Mouse (Mus musculus) intestine, postnatal 0 days (tissue): ENCODE data around the gene 1810049J17Rik. TPM values are rescaled to one million over a fixed set of nuclear protein-coding genes. Genes with fewer than 3 reads are reported as not detected.

ENCODE experiments used
- ATAC-seq: fragments of 200-750 bp; cut with Nextera tagmentation; 2 replicates; pipeline ENCODE4 v1.8.0; 2017; ENCODE audit warnings: mild to moderate bottlenecking, moderate TSS enrichment, moderate library complexity
- H3K27ac ChIP-seq: fragments of 300-500 bp; sonication (generic); 2 replicates; pipeline ENCODE4 v1.5.1; 2014; ENCODE audit warnings: mild to moderate bottlenecking, low read depth, low read length, moderate library complexity
- H3K27me3 ChIP-seq: fragments of 300-500 bp; sonication (generic); replicated peaks from 2 replicates; pipeline ENCODE4 v1.6.1; 2014; ENCODE audit warnings: low read length, mixed read lengths; ENCODE audit not compliant: control insufficient read depth, insufficient read depth
- H3K36me3 ChIP-seq: fragments of 300-500 bp; sonication (generic); 2 replicates; pipeline ENCODE4 v1.6.1; 2014; ENCODE audit warnings: mild to moderate bottlenecking, moderate library complexity; ENCODE audit not compliant: control insufficient read depth, insufficient read depth
- H3K4me1 ChIP-seq: fragments of 300-500 bp; sonication (generic); replicated peaks from 2 replicates; pipeline ENCODE4 v1.6.1; 2014; ENCODE audit warnings: antibody characterized with exemption, low read length, mixed read lengths; ENCODE audit not compliant: control insufficient read depth, insufficient read depth
- H3K4me2 ChIP-seq: fragments of 300-500 bp; sonication (generic); replicated peaks from 2 replicates; pipeline ENCODE4 v1.6.1; 2014; ENCODE audit warnings: low read depth, mild to moderate bottlenecking, moderate library complexity
- H3K4me3 ChIP-seq: fragments of 300-500 bp; sonication (generic); 2 replicates; pipeline ENCODE4 v1.5.1; 2014; ENCODE audit warnings: low read depth, low read length
- H3K9ac ChIP-seq: fragments of 300-500 bp; sonication (generic); 2 replicates; pipeline ENCODE4 v1.6.1; 2014; ENCODE audit warnings: mild to moderate bottlenecking, low read depth, low read length
- H3K9me3 ChIP-seq: fragments of 300-500 bp; sonication (generic); 2 replicates; pipeline ENCODE4 v1.6.1; 2016; ENCODE audit warnings: mixed run types; ENCODE audit not compliant: control insufficient read depth
- CTCF ChIP-seq: sonication (generic); IDR thresholded peaks from 2 replicates; pipeline ENCODE4 v1.5.1; 2016; ENCODE audit warnings: low read depth, mild to moderate bottlenecking, control low read depth, antibody characterized with exemption, moderate library complexity
- WGBS: fragments of 180-500 bp; shearing (Covaris S2); extraction: QIAGEN DNeasy Blood & Tissue Kit; methylation state at CpG from one replicate; pipeline ENCODE4 v1.1.7; 2014; 5-methylcytosine and 5-hydroxymethylcytosine counted together
- polyA plus RNA-seq: library from polyadenylated mRNA; unstranded; fragments of >200 nt; fragmentation: Nextera tagmentation; extraction: Ambion mirVana; gene quantifications from 2 replicates; pipeline ENCODE4 v1.2.1, GENCODE M21; 2015

Gene 1810049J17Rik
- polyA plus RNA-seq, 1 experiment from 2014 or later: 6.5 TPM

- H3K36me3 ChIP-seq: peaks cover 37% of the 10 kb centered on the region
- TF ChIP-seq CTCF: no peak
- WGBS: 82% methylated on average over 5 of the region's 5 CpGs
Measured at GRCm38 (mm10) chr15:12358384-12358783, 36.7 kb upstream of the 1810049J17Rik start.

GRCm38 (mm10) chr15:12357459-12357858 is 35.8 kb upstream of the 1810049J17Rik start:
- Histone ChIP-seq H3K27ac (no peak overlapping the region), H3K4me3 (no peak overlapping the region), H3K4me2 (no peak overlapping the region), H3K36me3 (peaks cover 37% of the 10 kb centered on the region), H3K9me3 (no peaks in the 10 kb centered on the region), H3K9ac (no peak overlapping the region), H3K27me3 (no peaks in the 10 kb centered on the region), H3K4me1 (no peaks in the 10 kb centered on the region; the same call in 1 of the 2 replicates)
- TF ChIP-seq CTCF: no peak
- peak; percentile 58 for ATAC-seq

More at GRCm38 (mm10) chr15:12358384-12358783, 36.7 kb upstream of the 1810049J17Rik start:
- ATAC-seq: no peak
- Histone ChIP-seq H3K9ac (no peak overlapping the region), H3K4me1 (no peaks in the 10 kb centered on the region; the same call in 1 of the 2 replicates), H3K27me3 (no peaks in the 10 kb centered on the region), H3K4me2 (no peak overlapping the region), H3K9me3 (no peaks in the 10 kb centered on the region), H3K4me3 (no peak overlapping the region), H3K27ac (no peak overlapping the region)

- Histone ChIP-seq H3K36me3 (peaks cover 40% of the 10 kb centered on the region), H3K9ac (no peak overlapping the region), H3K27ac (peak overlapping the region; percentile 57; the same call in 1 of the 2 replicates), H3K4me2 (no peak overlapping the region), H3K27me3 (no peaks in the 10 kb centered on the region), H3K4me3 (no peak overlapping the region), H3K4me1 (no peaks in the 10 kb centered on the region; the same call in 1 of the 2 replicates), H3K9me3 (no peaks in the 10 kb centered on the region)
- no peak for TF ChIP-seq CTCF
- 65% methylated on average over 7 of the region's 7 CpGs for WGBS
- no peak for ATAC-seq
Measured at GRCm38 (mm10) chr15:12355907-12356306, 34.2 kb upstream of the 1810049J17Rik start.

DNA sequence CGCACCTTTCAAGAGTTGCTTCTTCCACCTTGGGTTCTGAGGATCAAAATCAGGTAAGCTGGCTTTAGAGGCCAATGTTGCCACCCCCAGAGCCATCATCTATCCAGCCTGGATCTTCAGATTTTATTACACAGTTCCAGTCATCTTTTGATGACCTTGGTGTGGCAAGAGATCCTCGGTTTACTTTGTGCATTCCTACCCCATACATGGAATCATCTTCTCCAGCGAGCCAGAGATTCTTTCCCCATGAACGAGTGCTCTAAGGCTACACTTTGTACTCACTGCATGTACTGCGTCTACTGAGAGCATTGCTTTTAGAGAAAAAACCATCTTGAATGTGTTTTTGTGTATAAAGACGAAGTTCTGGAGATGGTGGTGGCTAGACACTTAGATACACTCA is 33.6 kb upstream of the 1810049J17Rik start:
- no peaks in the 10 kb centered on the region; the same call in 1 of the 2 replicates for H3K4me1 ChIP-seq
- no peak overlapping the region for H3K4me3 ChIP-seq
- H3K36me3 ChIP-seq: peaks cover 33% of the 10 kb centered on the region
- no peak overlapping the region for H3K4me2 ChIP-seq
- no peaks in the 10 kb centered on the region for H3K9me3 ChIP-seq
- no peak overlapping the region for H3K9ac ChIP-seq
- TF ChIP-seq CTCF: no peak
- no peaks in the 10 kb centered on the region for H3K27me3 ChIP-seq
- 70% methylated on average over 6 of the region's 6 CpGs for WGBS
- ATAC-seq: no peak
- peak overlapping the region; percentile 57; the same call in 1 of the 2 replicates for H3K27ac ChIP-seq

GRCm38 (mm10) chr15:12354281-12354810 is 32.6 kb upstream of the 1810049J17Rik start:
- H3K4me1 ChIP-seq: no peaks in the 10 kb centered on the region; the same call in 1 of the 2 replicates
- no peak for ATAC-seq
- H3K27me3 ChIP-seq: no peaks in the 10 kb centered on the region
- no peak overlapping the region for H3K4me2 ChIP-seq
- H3K4me3 ChIP-seq: no peak overlapping the region
- no peak overlapping the region for H3K9ac ChIP-seq
- no peak overlapping the region for H3K27ac ChIP-seq
- 85% methylated on average over 2 of the region's 2 CpGs for WGBS
- peaks cover 42% of the 10 kb centered on the region for H3K36me3 ChIP-seq
- H3K9me3 ChIP-seq: no peaks in the 10 kb centered on the region
- TF ChIP-seq CTCF: peak; percentile 46

GRCm38 (mm10) chr15:12351470-12351869 is 29.8 kb upstream of the 1810049J17Rik start:
- TF ChIP-seq CTCF: no peak
- WGBS: 95% methylated on average over 7 of the region's 7 CpGs
- H3K36me3 ChIP-seq: peaks cover 50% of the 10 kb centered on the region
- H3K9me3 ChIP-seq: no peaks in the 10 kb centered on the region
- no peak overlapping the region for H3K9ac ChIP-seq
- H3K4me3 ChIP-seq: no peak overlapping the region
- no peak overlapping the region for H3K27ac ChIP-seq
- no peak overlapping the region for H3K4me2 ChIP-seq
- no peak for ATAC-seq
- H3K4me1 ChIP-seq: no peaks in the 10 kb centered on the region
- no peaks in the 10 kb centered on the region for H3K27me3 ChIP-seq
